Mouse (Mus musculus): Measurements from ENCODE around the gene Ptges. TPM values are rescaled to one million over a fixed set of nuclear protein-coding genes. Genes with fewer than 3 reads are reported as not detected.
"Not testable (repeated sequence)": the region's sequence is repeated elsewhere in the genome, so short reads cannot be mapped to it uniquely, and the experiment has no call there.

Gene Ptges
- total RNA-seq (2017): 0.10 to 4.4 TPM (median 0.11 TPM) in 3 replicates

- peak; percentile 25 for ATAC-seq (replicated peaks; ENCODE audit: insufficient number of reproducible peaks, low FRiP score, low TSS enrichment, poor library complexity, severe bottlenecking)
Observed at GRCm38 (mm10) chr2:30929483-30930045, at the start of gene Ptges. Ptges (minus strand) TSS chr2:30929863.

- peak; percentile 71 for ATAC-seq (replicated peaks; ENCODE audit: insufficient number of reproducible peaks, low FRiP score, low TSS enrichment, poor library complexity, severe bottlenecking)
Observed at GRCm38 (mm10) chr2:30967352-30968327, 38.0 kb upstream of the Ptges start, which contains the start of gene Tor1a. Tor1a (minus strand) TSS chr2:30967933.

- ATAC-seq (replicated peaks; ENCODE audit: insufficient number of reproducible peaks, low FRiP score, low TSS enrichment, poor library complexity, severe bottlenecking): peak; percentile 25; the same call in 1 of the 2 replicates
Observed at GRCm38 (mm10) chr2:30966826-30967225, 37.2 kb upstream of the Ptges start.

- peak; percentile 67 for ATAC-seq (replicated peaks; ENCODE audit: insufficient number of reproducible peaks, low FRiP score, low TSS enrichment, poor library complexity, severe bottlenecking)
Observed at GRCm38 (mm10) chr2:30965627-30966026, 36.0 kb upstream of the Ptges start.

GRCm38 (mm10) chr2:30962570-30963254, 33.0 kb upstream of the Ptges start:
- ATAC-seq (replicated peaks; ENCODE audit: insufficient number of reproducible peaks, low FRiP score, low TSS enrichment, poor library complexity, severe bottlenecking): no peak

- ATAC-seq (replicated peaks; ENCODE audit: insufficient number of reproducible peaks, low FRiP score, low TSS enrichment, poor library complexity, severe bottlenecking): no peak
Observed at GRCm38 (mm10) chr2:30959856-30960255, 30.2 kb upstream of the Ptges start.

- no peak for ATAC-seq (replicated peaks; ENCODE audit: insufficient number of reproducible peaks, low FRiP score, low TSS enrichment, poor library complexity, severe bottlenecking)
Observed at GRCm38 (mm10) chr2:30958726-30959125, 29.1 kb upstream of the Ptges start.

GRCm38 (mm10) chr2:30957511-30957910, 27.8 kb upstream of the Ptges start:
- no peak for ATAC-seq (replicated peaks; ENCODE audit: insufficient number of reproducible peaks, low FRiP score, low TSS enrichment, poor library complexity, severe bottlenecking)

- ATAC-seq (replicated peaks; ENCODE audit: insufficient number of reproducible peaks, low FRiP score, low TSS enrichment, poor library complexity, severe bottlenecking): no peak
Observed at GRCm38 (mm10) chr2:30954797-30955196, 25.1 kb upstream of the Ptges start.

GRCm38 (mm10) chr2:30952824-30953490, 23.3 kb upstream of the Ptges start, which contains the start of gene Tor1b:
Tor1b (plus strand) TSS chr2:30952959.
- ATAC-seq (replicated peaks; ENCODE audit: insufficient number of reproducible peaks, low FRiP score, low TSS enrichment, poor library complexity, severe bottlenecking): peak; percentile 90

- ATAC-seq (replicated peaks; ENCODE audit: insufficient number of reproducible peaks, low FRiP score, low TSS enrichment, poor library complexity, severe bottlenecking): no peak
Observed at GRCm38 (mm10) chr2:30952457-30952823, 22.8 kb upstream of the Ptges start.

- ATAC-seq (replicated peaks; ENCODE audit: insufficient number of reproducible peaks, low FRiP score, low TSS enrichment, poor library complexity, severe bottlenecking): peak; percentile 95
Observed at GRCm38 (mm10) chr2:30942603-30943011, 12.9 kb upstream of the Ptges start.

GRCm38 (mm10) chr2:30942116-30942515, 12.5 kb upstream of the Ptges start:
- not testable (repeated sequence) for ATAC-seq (replicated peaks; ENCODE audit: insufficient number of reproducible peaks, low FRiP score, low TSS enrichment, poor library complexity, severe bottlenecking)

GRCm38 (mm10) chr2:30941586-30941985, 11.9 kb upstream of the Ptges start:
- ATAC-seq (replicated peaks; ENCODE audit: insufficient number of reproducible peaks, low FRiP score, low TSS enrichment, poor library complexity, severe bottlenecking): no peak

- no peak for ATAC-seq (replicated peaks; ENCODE audit: insufficient number of reproducible peaks, low FRiP score, low TSS enrichment, poor library complexity, severe bottlenecking)
Observed at GRCm38 (mm10) chr2:30938574-30938991, 8.9 kb upstream of the Ptges start.

- ATAC-seq (replicated peaks; ENCODE audit: insufficient number of reproducible peaks, low FRiP score, low TSS enrichment, poor library complexity, severe bottlenecking): no peak
Observed at GRCm38 (mm10) chr2:30937731-30938130, 8.1 kb upstream of the Ptges start.

GRCm38 (mm10) chr2:30936808-30937207, 7.1 kb upstream of the Ptges start:
- ATAC-seq (replicated peaks; ENCODE audit: insufficient number of reproducible peaks, low FRiP score, low TSS enrichment, poor library complexity, severe bottlenecking): no peak

- peak; percentile 69 for ATAC-seq (replicated peaks; ENCODE audit: insufficient number of reproducible peaks, low FRiP score, low TSS enrichment, poor library complexity, severe bottlenecking)
Observed at GRCm38 (mm10) chr2:30933917-30934450, 4.3 kb upstream of the Ptges start.
